Mouse (Mus musculus): ENCODE measurements around the gene Dgkg.
A peak's percentile ranks its signal among the peaks of the same experiment; 100 is the strongest.

Dgkg gene

DNA sequence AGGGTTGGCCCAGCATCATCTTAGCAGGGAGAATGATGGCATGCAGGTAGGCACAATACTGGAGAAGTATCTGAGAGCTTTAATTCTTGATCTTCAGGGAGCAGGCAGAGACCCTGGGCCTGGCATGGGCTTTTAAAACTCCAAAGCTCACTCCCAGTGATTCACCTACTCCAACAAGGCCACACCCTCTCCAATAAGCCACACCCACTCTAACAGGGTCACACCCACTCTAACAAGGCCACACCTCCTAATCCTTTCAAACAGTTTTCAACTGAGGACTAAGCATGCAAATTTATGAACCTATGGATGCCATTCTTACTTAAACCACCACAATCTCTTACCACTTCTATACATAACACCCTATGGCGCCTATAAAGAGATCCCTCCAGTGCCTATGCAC lies 11.8 kb downstream of the Dgkg start:
- peak; percentile 8 for DNase-seq (ENCODE audit: low read depth, low spot score)

- no peak for DNase-seq (ENCODE audit: low read depth, low spot score)
These were observed 13.6 kb downstream of the Dgkg start for GRCm38 (mm10) chr16:22643460-22643859.

DNA sequence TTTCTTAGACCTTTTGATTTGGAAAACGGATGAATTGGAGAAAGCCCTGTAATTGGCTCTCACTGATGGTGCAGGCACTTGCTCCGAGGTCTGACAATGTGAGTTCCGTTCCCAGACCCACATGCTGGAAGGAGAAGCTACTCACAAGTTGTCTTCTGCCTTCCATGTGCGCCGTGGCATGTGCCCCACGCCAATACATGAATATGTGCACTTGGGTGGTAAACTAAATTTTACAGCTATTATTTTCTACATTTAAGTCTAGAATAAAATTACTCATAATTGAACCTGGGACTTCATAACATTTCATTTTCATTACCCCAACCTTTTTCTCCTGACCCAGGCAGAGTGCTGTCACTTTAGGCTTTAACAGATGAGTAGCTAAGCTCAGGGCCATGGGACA lies 14.1 kb downstream of the Dgkg start:
- DNase-seq (ENCODE audit: low read depth, low spot score) = no peak

DNA sequence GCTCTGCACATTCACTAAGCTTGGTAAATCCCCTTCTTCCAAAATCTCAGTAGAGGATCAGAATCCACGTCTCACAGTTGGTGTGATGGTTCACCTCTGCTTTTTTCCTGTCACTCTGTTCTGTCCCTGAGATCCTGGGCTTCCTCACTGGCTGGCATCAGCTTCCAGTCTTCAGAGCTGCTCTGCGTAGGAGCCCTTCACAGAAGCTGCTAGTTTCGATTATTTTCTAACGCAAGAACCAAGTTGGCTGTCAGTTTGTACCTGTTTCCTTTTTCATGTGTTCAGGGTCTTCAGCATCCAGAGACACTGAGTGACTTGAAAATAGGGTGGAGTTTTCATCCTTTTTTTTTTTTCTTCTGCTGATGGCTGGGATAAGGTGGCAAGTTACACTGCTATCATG lies 15.0 kb downstream of the Dgkg start:
- no peak for DNase-seq (ENCODE audit: low read depth, low spot score)

DNA sequence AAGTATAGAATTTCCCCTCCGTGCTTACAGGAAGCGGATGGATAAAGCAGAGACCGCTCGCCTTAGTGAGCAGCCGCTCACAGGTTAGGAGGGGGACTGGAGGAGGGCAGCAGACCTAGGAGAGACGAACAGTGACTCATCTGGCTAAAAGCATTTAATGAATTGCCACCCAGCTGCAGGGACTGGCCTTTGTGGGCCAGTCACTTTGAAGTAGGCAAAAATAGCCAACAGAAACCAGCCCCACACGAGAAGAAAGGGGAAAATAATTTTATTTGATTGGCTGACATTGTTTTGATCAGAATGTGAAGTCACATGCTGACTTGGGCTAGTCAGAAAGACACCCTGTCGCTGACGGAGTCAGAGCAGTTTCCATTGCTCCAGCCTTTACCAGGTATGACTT lies 15.4 kb downstream of the Dgkg start:
- DNase-seq (ENCODE audit: low read depth, low spot score) = no peak

GRCm38 (mm10) chr16:22637311-22637710 lies 19.7 kb downstream of the Dgkg start:
- no peak for DNase-seq (ENCODE audit: low read depth, low spot score)

- DNase-seq (ENCODE audit: low read depth, low spot score) = no peak
These were observed 21.3 kb downstream of the Dgkg start for GRCm38 (mm10) chr16:22635706-22636105.

DNA sequence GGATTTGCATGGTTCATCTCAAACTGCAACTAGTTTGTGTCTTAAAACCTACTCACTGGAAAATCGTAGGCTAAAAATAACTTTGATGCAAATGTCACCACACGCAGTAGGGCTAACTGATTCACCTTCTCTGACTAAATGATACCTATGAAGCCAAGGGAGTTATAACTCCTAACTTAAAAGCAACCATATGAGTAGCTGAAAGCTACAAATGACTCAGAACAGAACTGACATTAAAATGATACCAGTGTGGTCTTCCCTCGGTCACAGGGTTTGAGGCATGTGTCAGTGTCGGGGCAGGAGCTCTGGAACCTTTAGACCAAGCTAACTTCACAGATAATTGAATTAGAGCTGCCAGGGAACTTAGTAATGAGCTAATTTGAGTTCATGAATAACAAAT lies 24.0 kb downstream of the Dgkg start:
- DNase-seq (ENCODE audit: low read depth, low spot score) = no peak

- DNase-seq (ENCODE audit: low read depth, low spot score) = no peak
These were observed 26.7 kb downstream of the Dgkg start for GRCm38 (mm10) chr16:22630351-22630750.

GRCm38 (mm10) chr16:22629900-22630299 lies 27.1 kb downstream of the Dgkg start:
- no peak for DNase-seq (ENCODE audit: low read depth, low spot score)

GRCm38 (mm10) chr16:22625987-22626386 lies 31.0 kb downstream of the Dgkg start:
- no peak for DNase-seq (ENCODE audit: low read depth, low spot score)

GRCm38 (mm10) chr16:22625412-22625811 lies 31.6 kb downstream of the Dgkg start:
- no peak for DNase-seq (ENCODE audit: low read depth, low spot score)

- no peak for DNase-seq (ENCODE audit: low read depth, low spot score)
These were observed 34.7 kb downstream of the Dgkg start for GRCm38 (mm10) chr16:22622286-22622685.

GRCm38 (mm10) chr16:22621299-22621920 lies 35.6 kb downstream of the Dgkg start:
- no peak for DNase-seq (ENCODE audit: low read depth, low spot score)

GRCm38 (mm10) chr16:22618424-22619056 lies 38.5 kb downstream of the Dgkg start:
- DNase-seq (ENCODE audit: low read depth, low spot score) = no peak

DNA sequence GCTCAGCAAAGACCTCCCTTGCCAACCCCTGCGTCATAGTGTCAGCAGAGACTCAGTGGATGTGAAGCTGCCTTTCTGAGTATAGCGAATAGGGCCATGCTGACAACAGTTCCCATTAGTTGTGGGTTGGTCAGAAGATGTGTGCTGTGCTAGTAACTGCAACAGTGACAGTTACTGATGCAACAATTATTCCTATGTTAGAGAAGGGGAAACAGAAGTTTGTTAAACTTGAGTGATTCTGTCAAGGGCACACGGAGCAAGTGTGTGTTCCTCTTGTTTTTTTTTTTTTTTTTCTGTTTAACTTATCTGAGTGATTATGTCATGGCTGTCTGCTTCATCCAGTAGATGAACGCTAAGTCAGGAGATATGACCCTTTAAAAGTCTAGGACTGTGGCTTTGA lies 41.2 kb downstream of the Dgkg start:
- DNase-seq (ENCODE audit: low read depth, low spot score) = no peak

DNA sequence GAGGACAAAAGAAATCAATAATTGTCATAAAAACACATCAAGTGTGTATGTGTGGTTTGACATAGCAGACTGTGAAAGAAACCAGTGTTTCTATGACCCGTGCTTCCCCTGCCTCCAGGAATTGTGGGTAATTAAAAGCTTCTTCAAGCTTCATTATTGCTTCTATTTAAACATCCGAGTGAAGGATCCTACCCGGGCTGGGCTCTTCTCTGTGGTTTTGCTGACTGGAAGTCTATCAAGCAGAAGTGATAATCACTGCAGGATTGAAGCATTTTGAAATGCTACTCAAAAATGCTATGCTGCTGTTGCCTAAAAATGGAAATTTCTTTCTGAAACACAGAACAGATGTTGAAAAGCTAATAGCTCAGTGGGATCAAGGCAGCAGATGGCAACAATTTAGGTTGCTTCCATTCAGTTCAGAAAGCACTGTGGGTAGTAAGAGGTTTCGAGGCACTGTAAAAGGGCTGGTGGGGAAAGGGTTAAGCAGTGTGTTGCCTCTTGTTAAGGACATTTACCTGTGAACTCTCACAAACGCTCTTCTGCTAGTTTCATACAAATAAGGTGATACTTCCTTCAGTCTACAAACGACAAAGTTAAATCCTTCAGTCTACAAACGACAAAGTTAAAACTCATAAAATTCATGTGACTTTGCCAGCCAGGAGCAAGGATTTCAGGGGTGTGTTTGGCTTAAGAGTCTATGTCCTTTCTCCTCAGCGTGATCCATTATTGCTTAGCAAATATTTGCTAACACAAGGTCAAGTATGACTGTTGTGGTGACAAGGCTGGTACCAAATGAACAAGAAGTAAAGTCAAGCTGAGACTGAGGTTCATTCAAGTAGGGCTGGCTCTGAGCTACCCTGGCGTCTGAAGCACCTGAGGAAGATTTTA lies 43.6 kb downstream of the Dgkg start:
- DNase-seq (ENCODE audit: low read depth, low spot score) = no peak

GRCm38 (mm10) chr16:22608046-22608445 lies 49.0 kb downstream of the Dgkg start:
- no peak for DNase-seq (ENCODE audit: low read depth, low spot score)

DNA sequence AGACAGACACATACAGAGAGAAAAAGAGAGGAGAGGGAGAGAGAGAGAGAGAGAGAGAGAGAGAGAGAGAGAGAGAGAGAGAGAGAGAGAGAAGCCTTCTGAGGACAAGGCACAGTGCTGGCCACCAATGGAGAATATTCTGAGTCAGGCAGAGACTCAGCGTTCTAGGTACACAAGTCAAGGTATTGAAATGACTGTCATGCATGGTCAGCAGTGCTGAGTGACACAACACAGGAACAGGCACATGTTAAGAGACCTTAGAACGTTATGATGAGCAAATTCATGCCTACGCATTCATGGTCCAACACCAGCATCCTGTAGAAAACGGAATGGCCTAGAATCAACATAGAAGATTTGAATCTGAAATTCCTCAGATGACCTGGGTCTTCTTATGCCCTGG lies 50.0 kb downstream of the Dgkg start:
- DNase-seq (ENCODE audit: low read depth, low spot score) = no peak

GRCm38 (mm10) chr16:22602399-22602798 lies 54.6 kb downstream of the Dgkg start:
- no peak for DNase-seq (ENCODE audit: low read depth, low spot score)

GRCm38 (mm10) chr16:22601756-22602155 lies 55.3 kb downstream of the Dgkg start:
- no peak for DNase-seq (ENCODE audit: low read depth, low spot score)

DNA sequence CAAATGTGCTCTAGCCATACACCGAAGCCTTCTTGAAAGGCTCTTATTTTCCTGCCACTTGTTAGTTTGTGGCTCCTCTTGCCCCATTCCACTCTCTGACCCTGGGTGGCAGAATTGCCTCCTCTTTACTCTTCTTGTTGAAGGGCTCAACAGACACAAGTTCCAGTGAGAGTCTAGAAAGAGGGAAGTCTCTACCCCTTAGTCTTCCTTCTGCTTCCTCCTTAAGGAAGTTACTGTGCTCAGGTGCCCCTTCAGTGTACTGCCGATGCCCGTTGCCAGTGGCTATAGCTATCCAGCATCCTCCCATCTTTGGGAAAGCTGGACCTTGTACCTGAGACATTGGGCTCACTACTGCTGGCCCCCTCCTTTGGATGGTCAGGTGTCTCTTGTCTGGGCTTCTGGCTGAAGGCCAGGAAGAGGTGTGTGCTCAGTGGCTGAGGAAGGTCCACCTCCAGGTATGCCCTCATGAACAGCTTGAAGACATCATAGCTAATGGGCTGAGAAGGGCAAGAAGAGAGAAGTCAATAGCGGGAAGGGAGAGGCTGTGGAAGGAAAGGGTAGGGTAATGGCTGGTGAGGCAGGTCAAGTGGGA lies 56.8 kb downstream of the Dgkg start:
- DNase-seq (ENCODE audit: low read depth, low spot score) = no peak

All from c-Kit-negative CD71-positive TER-119-positive erythroid progenitor cells, embryonic 14.5 days (primary cell).